Mouse (Mus musculus) megakaryocyte, embryonic 14.5 days (primary cell): ENCODE results near the gene Ell.

Experiments used
- FLI1 ChIP-seq: IDR thresholded peaks from 2 replicates; pipeline ENCODE4 v1.6.1; 2012; ENCODE audit warnings: low read length, inconsistent platforms, mixed read lengths
- GATA1 ChIP-seq: IDR thresholded peaks from 3 replicates; pipeline ENCODE4 v1.6.1; 2012; ENCODE audit warnings: mixed read lengths, low read length, inconsistent platforms, borderline replicate concordance

- no peak for TF ChIP-seq GATA1
- TF ChIP-seq FLI1: no peak
These were observed 25.8 kb upstream of the Ell start for GRCm38 (mm10) chr8:70513441-70513840.
